Mouse (Mus musculus) forebrain, postnatal 0 days (tissue): ENCODE measurements around the gene Scgn. TPM values are rescaled to one million over a fixed set of nuclear protein-coding genes. Genes with fewer than 3 reads are reported as not detected.
A peak's percentile ranks its signal among the peaks of the same experiment; 100 is the strongest.

Source experiments
- ATAC-seq: fragments of 200-750 bp; cut with Nextera tagmentation; 2 replicates; pipeline ENCODE4 v1.8.0; 2017; ENCODE audit warnings: mild to moderate bottlenecking, moderate library complexity
- DNase-seq: peaks from one replicate; pipeline ENCODE4 v3.0.0-alpha.2; 2015
- H3K27ac ChIP-seq: fragments of 300-500 bp; sonication (generic); 2 replicates; pipeline ENCODE4 v1.5.1; 2014; ENCODE audit warnings: low read depth, mild to moderate bottlenecking, antibody characterized with exemption, low read length, moderate library complexity, mixed read lengths
- H3K27me3 ChIP-seq: fragments of 300-500 bp; sonication (generic); 2 replicates; pipeline ENCODE4 v1.6.1; 2014; ENCODE audit warnings: mild to moderate bottlenecking, low read length, mixed read lengths; ENCODE audit not compliant: insufficient read depth
- H3K36me3 ChIP-seq: fragments of 300-500 bp; sonication (generic); 2 replicates; pipeline ENCODE4 v1.6.1; 2014; ENCODE audit warnings: mild to moderate bottlenecking, moderate library complexity; ENCODE audit not compliant: insufficient read depth
- H3K4me1 ChIP-seq: fragments of 300-500 bp; sonication (generic); 2 replicates; pipeline ENCODE4 v1.6.1; 2014; ENCODE audit warnings: antibody characterized with exemption; ENCODE audit not compliant: insufficient read depth
- H3K4me2 ChIP-seq: fragments of 300-500 bp; sonication (generic); 2 replicates; pipeline ENCODE4 v1.6.1; 2014; ENCODE audit warnings: low read depth, mild to moderate bottlenecking, moderate library complexity
- H3K4me3 ChIP-seq: fragments of 300-500 bp; sonication (generic); 2 replicates; pipeline ENCODE4 v1.5.1; 2014; ENCODE audit warnings: low read depth, low read length, mixed read lengths
- H3K9ac ChIP-seq: fragments of 300-500 bp; sonication (generic); 2 replicates; pipeline ENCODE4 v1.6.1; 2014; ENCODE audit warnings: mild to moderate bottlenecking
- H3K9me3 ChIP-seq: fragments of 300-500 bp; sonication (generic); 2 replicates; pipeline ENCODE4 v1.6.1; 2016; ENCODE audit warnings: low read length
- CTCF ChIP-seq: sonication (generic); IDR thresholded peaks from 2 replicates; pipeline ENCODE4 v1.5.1; 2016; ENCODE audit warnings: antibody characterized with exemption, control low read depth, low read depth
- WGBS: fragments of 180-500 bp; shearing (Covaris S2); extraction: QIAGEN DNeasy Blood & Tissue Kit; methylation state at CpG from one replicate; pipeline ENCODE4 v1.1.7; 2014; 5-methylcytosine and 5-hydroxymethylcytosine counted together
- polyA plus RNA-seq: library from polyadenylated mRNA; unstranded; fragments of >200 nt; fragmentation: Nextera tagmentation; extraction: Ambion mirVana; gene quantifications from 2 replicates; pipeline ENCODE4 v1.2.1, GENCODE M21; 2015
- total RNA-seq: library from RNA; depleted of rRNA; stranded (reverse); fragments of >200 nt; gene quantifications from 2 replicates; pipeline ENCODE4 v1.2.3, GENCODE M21; 2014

Gene Scgn
- total and polyA plus RNA-seq, 2 experiments from 2014 or later, result 1.4 to 2.7 TPM

GRCm38 (mm10) chr13:23928637-23929036, 62.4 kb downstream of the Scgn start:
- DNase-seq (no peak), ATAC-seq (no peak)
- no peak overlapping the region for H3K27ac ChIP-seq
- H3K4me3 ChIP-seq, result no peak overlapping the region
- WGBS, result 66% methylated on average over 3 of the region's 3 CpGs
- no peaks in the 10 kb centered on the region for H3K4me1 ChIP-seq
- H3K9ac ChIP-seq, result no peak overlapping the region
- no peak for TF ChIP-seq CTCF
- H3K4me2 ChIP-seq, result no peak overlapping the region
- H3K27me3 ChIP-seq, result no peaks in the 10 kb centered on the region
- no peaks in the 10 kb centered on the region for H3K9me3 ChIP-seq
- no peaks in the 10 kb centered on the region for H3K36me3 ChIP-seq

- Histone ChIP-seq H3K27ac (no peak overlapping the region), H3K27me3 (no peaks in the 10 kb centered on the region), H3K36me3 (no peaks in the 10 kb centered on the region), H3K9me3 (no peaks in the 10 kb centered on the region), H3K4me1 (no peaks in the 10 kb centered on the region), H3K4me2 (no peak overlapping the region), H3K4me3 (no peak overlapping the region), H3K9ac (no peak overlapping the region)
- DNase-seq, result no peak
- TF ChIP-seq CTCF, result no peak
- WGBS, result 50% methylated on average over 2 of the region's 2 CpGs
- ATAC-seq, result peak; percentile 70
These were observed 65.2 kb downstream of the Scgn start for GRCm38 (mm10) chr13:23925792-23926191.

DNA sequence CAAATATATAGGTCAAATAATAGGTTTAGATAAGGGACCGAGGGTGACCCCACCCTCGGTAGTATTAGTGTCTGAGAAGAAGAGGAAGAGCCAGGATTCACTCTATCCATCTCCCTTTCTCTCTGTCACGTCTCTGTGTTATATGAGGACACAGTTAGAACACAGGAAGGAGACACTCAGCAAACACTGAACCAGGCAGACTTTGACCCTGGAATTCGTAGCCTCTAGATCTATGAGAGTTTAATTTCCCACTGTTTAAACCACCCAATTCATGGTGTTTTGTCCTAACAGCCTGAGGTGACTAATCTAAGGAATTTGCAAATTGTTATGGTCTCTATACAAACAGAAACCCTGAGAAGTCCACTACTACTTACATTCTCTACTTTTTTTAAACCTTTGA, 73.3 kb downstream of the Scgn start:
- H3K9me3 ChIP-seq, result no peaks in the 10 kb centered on the region
- no peaks in the 10 kb centered on the region for H3K27me3 ChIP-seq
- TF ChIP-seq CTCF, result no peak
- H3K4me2 ChIP-seq, result no peak overlapping the region
- no peak overlapping the region for H3K9ac ChIP-seq
- DNase-seq (no peak), ATAC-seq (no peak)
- H3K36me3 ChIP-seq, result no peaks in the 10 kb centered on the region
- H3K27ac ChIP-seq, result no peak overlapping the region
- H3K4me1 ChIP-seq, result no peaks in the 10 kb centered on the region
- no peak overlapping the region for H3K4me3 ChIP-seq
- 86% methylated on average over 4 of the region's 4 CpGs for WGBS

DNA sequence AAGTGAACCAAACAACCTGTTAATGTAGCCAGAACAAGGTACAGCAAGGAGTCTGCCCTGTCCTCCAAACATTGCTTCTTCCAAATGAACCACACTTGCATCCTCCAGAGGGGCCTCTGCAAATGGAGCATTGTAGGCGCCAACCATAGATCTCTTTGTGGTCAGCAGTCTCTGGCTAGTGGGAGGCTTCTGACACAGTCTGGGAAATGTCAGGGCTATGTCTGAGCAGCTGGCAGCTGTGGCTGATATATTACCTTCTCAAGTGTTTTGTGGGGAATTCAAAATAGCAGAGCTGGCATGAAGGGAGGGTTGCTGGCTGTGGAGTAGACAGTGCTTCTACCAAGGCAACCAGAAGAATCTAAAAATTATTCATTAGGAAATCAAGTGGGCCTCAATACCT, 74.9 kb downstream of the Scgn start:
- no peaks in the 10 kb centered on the region for H3K27me3 ChIP-seq
- no peak for DNase-seq
- TF ChIP-seq CTCF, result no peak
- no peak for ATAC-seq
- H3K4me3 ChIP-seq, result no peak overlapping the region
- H3K36me3 ChIP-seq, result no peaks in the 10 kb centered on the region
- H3K9me3 ChIP-seq, result no peaks in the 10 kb centered on the region
- H3K4me2 ChIP-seq, result no peak overlapping the region
- H3K27ac ChIP-seq, result no peak overlapping the region
- 97% methylated on average over 1 of the region's 1 CpGs for WGBS
- no peak overlapping the region for H3K9ac ChIP-seq
- H3K4me1 ChIP-seq, result no peaks in the 10 kb centered on the region

DNA sequence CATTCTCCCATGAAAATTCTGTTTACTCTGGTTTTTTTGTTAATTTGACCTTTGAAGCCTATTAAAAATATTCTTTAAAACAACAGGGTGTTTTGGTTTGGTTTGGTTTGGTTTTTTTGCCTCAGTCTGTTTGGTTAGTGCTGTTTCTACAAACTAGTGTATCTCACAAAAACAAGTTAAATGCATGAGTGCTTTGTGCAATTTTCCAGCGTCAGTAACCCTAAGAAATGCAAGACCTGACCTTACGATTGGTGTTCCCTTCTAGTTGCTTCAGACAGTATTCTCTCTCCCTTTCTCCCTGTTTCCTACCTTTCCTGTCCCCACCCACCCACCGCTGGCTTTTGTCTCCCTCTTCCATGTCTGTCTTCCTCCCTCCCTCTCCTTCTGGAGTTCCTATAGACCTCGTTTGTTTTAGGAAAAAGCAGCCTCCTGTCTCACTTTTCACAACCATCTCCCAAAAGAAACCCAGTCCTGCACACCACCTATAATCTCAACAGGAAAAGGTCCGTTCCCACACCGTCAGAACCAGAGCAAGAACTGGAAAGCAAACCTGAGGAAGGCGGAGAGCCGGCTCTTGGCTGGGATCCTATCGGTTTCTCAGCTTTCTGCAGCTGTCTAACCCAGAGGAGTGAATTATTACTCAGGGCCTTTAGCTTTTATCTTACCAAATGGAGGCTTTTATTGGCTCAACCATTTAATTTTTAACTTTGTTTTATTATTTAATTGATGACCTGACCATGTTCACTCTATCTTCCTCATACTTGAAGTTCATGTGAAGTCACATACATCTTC, 76.4 kb downstream of the Scgn start, which contains the start of gene Slc17a4:
Gene Slc17a4 (minus strand): TSS at position 634 of the 792 bp plus-strand sequence.
- Histone ChIP-seq H3K27me3 (no peaks in the 10 kb centered on the region), H3K27ac (no peak within 1 kb of the TSS), H3K4me2 (no peak within 1 kb of the TSS), H3K4me1 (no peaks in the 10 kb centered on the region), H3K9me3 (no peaks in the 10 kb centered on the region), H3K9ac (no peak within 1 kb of the TSS), H3K36me3 (no peaks in the 10 kb centered on the region), H3K4me3 (no peak within 1 kb of the TSS)
- no peak for TF ChIP-seq CTCF
- ATAC-seq (no peak), DNase-seq (no peak)
- WGBS, result 70% methylated on average over 9 of the region's 9 CpGs

DNA sequence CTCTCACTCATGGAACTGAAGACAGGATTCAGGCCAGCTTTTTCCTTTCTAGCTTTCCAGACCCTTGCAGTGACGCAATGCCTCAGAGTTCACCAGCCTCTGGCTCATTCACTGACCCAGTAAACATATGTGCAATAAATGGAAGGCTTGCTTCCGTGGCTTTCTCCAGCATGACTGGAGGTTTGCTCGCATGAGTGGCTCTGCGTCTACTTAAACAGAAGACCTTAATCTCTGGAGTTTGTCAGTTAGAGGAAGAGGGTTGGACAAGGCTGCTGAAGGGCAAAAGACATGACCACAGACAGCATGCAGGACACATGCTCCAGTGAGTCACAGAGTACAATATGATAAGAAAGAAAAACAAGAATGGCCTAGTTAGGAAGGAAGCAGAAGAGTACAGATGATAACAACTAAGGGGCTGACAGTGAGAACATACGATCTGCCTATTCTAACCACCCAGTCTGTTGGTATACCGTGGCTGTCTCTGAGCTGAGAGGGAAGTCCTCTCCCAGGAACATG, 77.2 kb downstream of the Scgn start:
- Histone ChIP-seq H3K9me3 (no peaks in the 10 kb centered on the region), H3K36me3 (no peaks in the 10 kb centered on the region), H3K27ac (no peak overlapping the region), H3K4me3 (no peak overlapping the region), H3K9ac (no peak overlapping the region), H3K4me1 (no peaks in the 10 kb centered on the region), H3K27me3 (no peaks in the 10 kb centered on the region), H3K4me2 (no peak overlapping the region)
- no peak for TF ChIP-seq CTCF
- no peak for ATAC-seq
- WGBS, result 58% methylated on average over 6 of the region's 6 CpGs
- no peak for DNase-seq

DNA sequence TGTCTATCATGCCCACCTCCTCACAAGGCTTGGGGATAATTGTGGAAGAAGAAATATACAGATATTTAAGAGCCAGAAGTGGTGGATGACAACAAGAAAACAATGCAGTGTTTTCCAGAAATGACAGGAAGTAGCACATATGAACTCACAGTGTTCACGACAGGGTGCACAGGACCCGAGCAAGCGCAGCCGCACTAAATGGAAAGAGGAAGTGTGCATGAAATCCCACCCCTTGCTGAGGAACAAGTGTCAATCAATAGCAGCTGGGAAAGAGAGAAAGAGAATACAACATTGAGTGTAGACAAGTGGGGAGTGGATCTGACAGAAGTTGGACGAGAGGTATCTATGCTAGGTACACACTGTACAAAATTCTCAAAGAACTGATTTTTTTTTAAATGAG, 79.7 kb downstream of the Scgn start:
- no peaks in the 10 kb centered on the region for H3K36me3 ChIP-seq
- no peak overlapping the region for H3K9ac ChIP-seq
- H3K4me3 ChIP-seq, result no peak overlapping the region

More for the DNA sequence above, 79.7 kb downstream of the Scgn start:
- 90% methylated on average over 5 of the region's 5 CpGs for WGBS
- no peaks in the 10 kb centered on the region for H3K27me3 ChIP-seq
- DNase-seq, result no peak
- H3K9me3 ChIP-seq, result no peaks in the 10 kb centered on the region
- H3K27ac ChIP-seq, result no peak overlapping the region
- H3K4me2 ChIP-seq, result no peak overlapping the region
- no peak for ATAC-seq
- no peaks in the 10 kb centered on the region for H3K4me1 ChIP-seq
- no peak for TF ChIP-seq CTCF
